Comparison of ENCODE assay signal across 7 mouse cellular contexts in the genomic region with DNA sequence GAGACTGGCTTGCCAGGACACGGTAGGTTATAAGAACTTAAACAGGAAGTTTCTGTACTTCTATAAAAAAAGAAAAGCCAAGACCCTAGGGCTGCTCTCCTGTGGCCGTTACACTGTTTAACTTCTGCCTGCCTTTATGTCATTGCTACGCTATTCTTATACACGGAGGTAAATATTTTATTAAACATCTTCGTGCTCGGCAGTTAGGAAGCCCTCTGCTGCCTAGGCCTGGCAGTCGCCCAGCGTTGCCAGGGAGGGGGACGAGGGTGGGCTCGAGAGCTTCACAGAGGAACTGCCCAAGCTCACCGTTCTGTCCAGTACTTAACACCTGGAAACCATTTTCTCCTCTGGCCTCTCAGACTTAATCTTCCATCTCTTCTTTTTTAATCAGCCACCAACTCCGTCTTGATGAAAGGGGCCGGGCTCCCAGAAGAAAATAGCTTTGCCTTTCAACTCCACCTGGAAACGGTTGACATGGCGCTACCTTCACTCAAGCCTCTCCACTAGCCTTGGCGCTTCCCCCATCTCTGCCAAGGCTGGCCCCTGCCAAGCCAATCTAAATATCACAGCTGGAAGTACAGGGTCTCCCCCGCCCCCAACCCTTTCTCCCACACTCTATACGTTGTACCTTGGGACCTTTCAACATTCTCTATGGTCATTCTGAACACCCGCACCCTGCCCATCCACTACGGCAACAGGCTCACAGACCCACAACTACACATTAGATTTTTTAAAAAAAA. TPM values are rescaled to one million over a fixed set of nuclear protein-coding genes. Genes with fewer than 3 reads are reported as not detected.
DNase-seq lines count a peak whose midpoint lies in the region; ATAC-seq and TF ChIP-seq lines count a peak whose summit lies in the region.

No protein-coding gene starts in this region.

- H3K4me2 ChIP-seq in lung, embryonic 15.5 days = peak overlapping the region; percentile 24; the same call in 1 of the 2 replicates
- H3K4me2 ChIP-seq in embryonic facial prominence, embryonic 15.5 days (replicated peaks) = 0 out of 2 replicates have a peak overlapping the region, but pooled peaks have one; percentile 19
- H3K4me2 ChIP-seq in hindbrain, postnatal 0 days (ENCODE audit: low read depth, low read length) = no peak overlapping the region
- no peak overlapping the region for H3K4me2 ChIP-seq in midbrain, embryonic 16.5 days (ENCODE audit: low read length)

- H3K36me3 ChIP-seq in lung, embryonic 15.5 days = no peaks in the 10 kb centered on the region
- H3K36me3 ChIP-seq in embryonic facial prominence, embryonic 15.5 days = no peaks in the 10 kb centered on the region
- no peaks in the 10 kb centered on the region for H3K36me3 ChIP-seq in hindbrain, postnatal 0 days (ENCODE audit: insufficient read depth, low read length)
- H3K36me3 ChIP-seq in midbrain, embryonic 16.5 days (ENCODE audit: control insufficient read depth, insufficient read depth, low read length) = no peaks in the 10 kb centered on the region

- ATAC-seq in lung, embryonic 15.5 days (ENCODE audit: borderline replicate concordance, extremely low read depth, low FRiP score, low TSS enrichment) = peak; percentile 31; the same call in 1 of the 2 replicates
- no peak for ATAC-seq in embryonic facial prominence, embryonic 15.5 days (ENCODE audit: insufficient number of reproducible peaks, low FRiP score, low TSS enrichment, low read depth)
- ATAC-seq in hindbrain, postnatal 0 days = peak; percentile 40; the same call in 1 of the 2 replicates
- peak; percentile 14; the same call in 1 of the 2 replicates for ATAC-seq in midbrain, embryonic 16.5 days

- no peak for DNase-seq in lung, adult 2 months
- no peak for DNase-seq in hindbrain, postnatal 0 days (ENCODE audit: low spot score)
- no peak for DNase-seq in spleen, postnatal 4 days (ENCODE audit: low spot score in 2 of 2)
- no peak for DNase-seq in layer of hippocampus, adult 9-10 months (ENCODE audit: low spot score)

- no peaks in the 10 kb centered on the region for H3K9me3 ChIP-seq in lung, embryonic 15.5 days
- no peaks in the 10 kb centered on the region for H3K9me3 ChIP-seq in embryonic facial prominence, embryonic 15.5 days (replicated peaks)
- no peaks in the 10 kb centered on the region for H3K9me3 ChIP-seq in hindbrain, postnatal 0 days (ENCODE audit: low read length)
- H3K9me3 ChIP-seq in midbrain, embryonic 16.5 days (replicated peaks; ENCODE audit: control insufficient read depth, low read length, poor library complexity, severe bottlenecking) = no peaks in the 10 kb centered on the region

- no peaks in the 10 kb centered on the region for H3K27me3 ChIP-seq in lung, embryonic 15.5 days
- H3K27me3 ChIP-seq in embryonic facial prominence, embryonic 15.5 days = no peaks in the 10 kb centered on the region
- H3K27me3 ChIP-seq in hindbrain, postnatal 0 days (ENCODE audit: insufficient read depth, low read length) = no peaks in the 10 kb centered on the region
- H3K27me3 ChIP-seq in midbrain, embryonic 16.5 days (ENCODE audit: control insufficient read depth, insufficient read depth, low read depth, low read length) = no peaks in the 10 kb centered on the region

- WGBS in lung, embryonic 15.5 days = 33% methylated on average over 20 of the region's 20 CpGs
- 33% methylated on average over 20 of the region's 20 CpGs for WGBS in lung, adult 2 months
- 34% methylated on average over 20 of the region's 20 CpGs for WGBS in embryonic facial prominence, embryonic 15.5 days
- 39% methylated on average over 20 of the region's 20 CpGs for WGBS in hindbrain, postnatal 0 days
- 51% methylated on average over 20 of the region's 20 CpGs for WGBS in midbrain, embryonic 16.5 days

- H3K27ac ChIP-seq in lung, embryonic 15.5 days = peak overlapping the region; percentile 46
- no peak overlapping the region for H3K27ac ChIP-seq in embryonic facial prominence, embryonic 15.5 days (replicated peaks)
- no peak overlapping the region for H3K27ac ChIP-seq in hindbrain, postnatal 0 days
- H3K27ac ChIP-seq in midbrain, embryonic 16.5 days (ENCODE audit: low read length) = no peak overlapping the region

- TF ChIP-seq POLR2A in lung, adult 2 months (IDR thresholded peaks at IDR 0.05; ENCODE audit: borderline replicate concordance, extremely low read depth, low read depth, low read length) = no peak

- TF ChIP-seq CTCF in lung, adult 2 months (IDR thresholded peaks at IDR 0.05; ENCODE audit: insufficient read depth, low read length) = no peak
- no peak for TF ChIP-seq CTCF in hindbrain, postnatal 0 days (IDR thresholded peaks at IDR 0.05; ENCODE audit: low read depth)

- peaks cover 11% of the 10 kb centered on the region for H3K4me1 ChIP-seq in lung, embryonic 15.5 days
- no peaks in the 10 kb centered on the region for H3K4me1 ChIP-seq in lung, adult 2 months (ENCODE audit: control insufficient read depth, insufficient read depth, low read length)
- peaks cover 10% of the 10 kb centered on the region for H3K4me1 ChIP-seq in embryonic facial prominence, embryonic 15.5 days
- no peaks in the 10 kb centered on the region for H3K4me1 ChIP-seq in hindbrain, postnatal 0 days (ENCODE audit: insufficient read depth, low read length)
- H3K4me1 ChIP-seq in midbrain, embryonic 16.5 days (ENCODE audit: control insufficient read depth, insufficient read depth, low read length) = peaks cover 5% of the 10 kb centered on the region; the same call in 1 of the 2 replicates

- H3K4me3 ChIP-seq in lung, embryonic 15.5 days = peak overlapping the region; percentile 3; the same call in 1 of the 2 replicates
- no peak overlapping the region for H3K4me3 ChIP-seq in lung, adult 2 months (replicated peaks; ENCODE audit: extremely low read depth, low read depth, low read length)
- no peak overlapping the region for H3K4me3 ChIP-seq in embryonic facial prominence, embryonic 15.5 days (replicated peaks)
- H3K4me3 ChIP-seq in hindbrain, postnatal 0 days (ENCODE audit: low read length) = no peak overlapping the region
- H3K4me3 ChIP-seq in midbrain, embryonic 16.5 days (ENCODE audit: low read depth, low read length) = no peak overlapping the region

- no peak overlapping the region for H3K9ac ChIP-seq in lung, embryonic 15.5 days
- no peak overlapping the region for H3K9ac ChIP-seq in embryonic facial prominence, embryonic 15.5 days
- H3K9ac ChIP-seq in hindbrain, postnatal 0 days (replicated peaks; ENCODE audit: low read length) = no peak overlapping the region
- no peak overlapping the region for H3K9ac ChIP-seq in midbrain, embryonic 16.5 days (ENCODE audit: low read depth, low read length)

RNA-seq across cellular contexts. Expression of a gene that starts 9.6 kb away (rescaled TPM):
- 12.0 and 13.8 TPM in 2 replicates for polyA plus RNA-seq in lung, embryonic 15.5 days (2015; fragmentation: Nextera tagmentation; extraction: Ambion mirVana)
- polyA plus RNA-seq in lung, adult 2 months (2012; rRNA removed) = 28.6 and 29.5 TPM in 2 replicates
- 18.3 and 19.7 TPM in 2 replicates for polyA plus RNA-seq in embryonic facial prominence, embryonic 15.5 days (2015; fragmentation: Nextera tagmentation; extraction: Ambion mirVana)
- 165 and 170 TPM in 2 replicates for total RNA-seq in hindbrain, postnatal 0 days (2014; rRNA removed)
- 33.0 and 36.8 TPM in 2 replicates for polyA plus RNA-seq in hindbrain, postnatal 0 days (2015; fragmentation: Nextera tagmentation; extraction: Ambion mirVana)
- 29.4 and 32.8 TPM in 2 replicates for polyA plus RNA-seq in midbrain, embryonic 16.5 days (2015; fragmentation: Nextera tagmentation; extraction: Ambion mirVana)

Comparison
In these comparisons a context has a peak if more than half of its experiments do, and no peak if none do; other contexts are left out.
1. H3K4me2 ChIP-seq: peak in lung, embryonic 15.5 days (single experiment) and embryonic facial prominence, embryonic 15.5 days (single experiment); none in hindbrain, postnatal 0 days (single experiment) and midbrain, embryonic 16.5 days (single experiment).